Mouse (Mus musculus): ENCODE data around the gene Cyp3a13.

DNA sequence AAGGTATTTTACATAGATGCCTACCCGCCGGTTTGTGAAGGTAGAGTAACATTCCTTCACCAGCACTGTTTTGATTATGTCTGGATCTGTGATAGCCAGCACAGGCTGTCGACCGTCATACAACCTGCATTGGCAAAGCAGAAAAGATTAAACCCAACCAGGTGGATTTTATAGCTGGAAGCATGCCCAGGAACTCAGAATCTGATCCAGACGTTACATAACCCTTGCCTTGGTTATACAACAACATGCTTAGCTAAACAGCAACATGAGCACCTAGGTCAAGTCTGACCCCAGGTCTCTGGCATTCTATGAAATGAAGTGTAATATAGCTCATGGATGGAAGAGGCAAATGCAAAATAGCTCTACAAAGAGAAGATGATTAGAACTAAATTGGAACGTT lies 5.9 kb downstream of the Cyp3a13 start:
- TF ChIP-seq EP300 (IDR thresholded peaks at IDR 0.05; ENCODE audit: insufficient read depth, low read depth, low read length) = no peak
- no peak for TF ChIP-seq CTCF (IDR thresholded peaks at IDR 0.05)
